Mouse (Mus musculus) ovary, postnatal 14 days (tissue): ENCODE results near the gene Pitpnm3.

Experiments used
- DNase-seq: peaks from one replicate; pipeline ENCODE4 v3.0.0; 2022; ENCODE audit warnings: low spot score

The Pitpnm3 gene

GRCm38 (mm10) chr11:72022827-72023226 is 112.8 kb downstream of the Pitpnm3 start:
- DNase-seq: no peak

GRCm38 (mm10) chr11:72021015-72021414 is 114.6 kb downstream of the Pitpnm3 start:
- no peak for DNase-seq

GRCm38 (mm10) chr11:72017253-72017601 is 118.4 kb downstream of the Pitpnm3 start:
- DNase-seq: no peak

- DNase-seq: no peak
Measured at GRCm38 (mm10) chr11:72016518-72017252, 118.9 kb downstream of the Pitpnm3 start.

GRCm38 (mm10) chr11:72014674-72015073 is 120.9 kb downstream of the Pitpnm3 start:
- DNase-seq: no peak

- no peak for DNase-seq
Measured at GRCm38 (mm10) chr11:72011955-72012354, 123.6 kb downstream of the Pitpnm3 start.

- DNase-seq: no peak
Measured at GRCm38 (mm10) chr11:72010940-72011722, 124.4 kb downstream of the Pitpnm3 start.

GRCm38 (mm10) chr11:72010367-72010766 is 125.2 kb downstream of the Pitpnm3 start:
- no peak for DNase-seq

GRCm38 (mm10) chr11:72005547-72005946 is 130.0 kb downstream of the Pitpnm3 start:
- DNase-seq: no peak

- no peak for DNase-seq
Measured at GRCm38 (mm10) chr11:72003171-72003570, 132.4 kb downstream of the Pitpnm3 start.

- no peak for DNase-seq
Measured at GRCm38 (mm10) chr11:72002138-72002853, 133.3 kb downstream of the Pitpnm3 start.

- no peak for DNase-seq
Measured at GRCm38 (mm10) chr11:72000194-72000593, 135.4 kb downstream of the Pitpnm3 start.
